Mouse (Mus musculus) left cerebral cortex, postnatal 4 days (tissue): ENCODE measurements at regions not wholly inside any gene's neighbourhood (a gene's known extent, or its start where the extent isn't known, plus 50 kb on each side); places are given as distances from the start of the nearest gene placed in this dataset.
"Not testable (repeated sequence)": the region's sequence is repeated elsewhere in the genome, so short reads cannot be mapped to it uniquely, and the experiment has no call there.

Experiments
- DNase-seq: peaks from one replicate; pipeline ENCODE4 v3.0.0-alpha.2; 2022
- intact Hi-C: fragments of 180-260 bp; cut with DNase I; formaldehyde crosslinking; loops from one replicate; pipeline ENCODE4 v1.15.1; 2025

DNA sequence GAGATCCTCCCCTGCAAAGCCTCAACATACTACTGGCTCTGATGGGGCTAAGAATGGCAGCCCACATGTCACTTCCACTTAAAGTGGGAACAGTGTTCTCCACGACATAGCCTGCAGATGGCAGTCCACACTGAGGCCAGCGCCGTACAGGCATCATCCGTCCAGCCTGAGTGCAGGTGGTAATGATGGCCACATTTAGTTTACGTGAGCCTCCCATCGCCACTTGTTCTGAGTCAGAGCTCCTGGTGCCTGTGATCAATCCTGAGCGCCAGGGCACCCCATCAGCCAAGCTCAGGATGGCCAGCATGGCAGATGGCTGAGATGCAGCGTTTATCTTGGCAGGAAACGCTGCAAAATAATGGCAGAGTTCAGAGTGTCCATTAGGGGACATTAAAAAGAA, 159.6 kb downstream of the Adgrd1 start:
- intact Hi-C loops = no loop called here
- DNase-seq = peak; percentile 62

DNA sequence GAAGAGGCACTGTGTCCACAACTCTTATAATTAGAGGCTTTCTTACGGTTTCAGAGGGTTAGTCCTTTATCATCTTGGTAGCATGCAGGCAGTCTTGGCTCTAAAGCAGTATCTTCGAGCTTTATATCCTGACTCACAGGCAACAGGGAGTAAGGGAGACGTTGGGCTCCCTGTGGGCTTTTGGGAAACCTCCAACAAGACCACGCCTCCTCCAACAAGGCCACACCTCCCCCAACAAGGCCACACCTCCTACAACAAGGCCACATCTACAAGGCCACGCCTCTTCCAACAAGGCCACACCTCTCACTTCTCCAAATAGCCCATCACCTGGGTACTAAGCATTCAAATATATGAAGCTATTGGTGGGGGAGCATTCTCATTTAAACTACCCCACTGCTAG, 160.7 kb downstream of the Adgrd1 start:
- no peak for DNase-seq
- intact Hi-C loops = no loop called here

DNA sequence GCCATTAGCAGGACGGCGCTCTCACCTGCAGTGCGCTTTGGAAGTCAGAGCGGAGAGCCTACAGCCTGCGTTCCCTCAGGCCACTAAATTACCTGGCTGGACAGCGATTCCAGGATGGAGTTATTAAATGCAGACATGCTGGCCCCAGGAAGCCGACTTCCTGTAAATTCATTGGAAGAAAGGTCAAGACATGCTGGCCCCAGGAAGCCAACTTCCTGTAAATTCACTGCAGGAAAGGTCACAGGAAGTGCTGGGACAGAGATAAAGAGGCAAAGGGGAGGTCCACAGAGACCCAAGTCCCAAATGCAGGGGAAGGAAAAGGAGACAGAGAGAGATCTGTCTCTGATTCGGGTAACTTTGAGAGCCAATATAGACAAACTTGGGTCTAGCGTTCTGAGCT, 164.1 kb downstream of the Adgrd1 start:
- DNase-seq = no peak
- intact Hi-C loops = no loop called here

DNA sequence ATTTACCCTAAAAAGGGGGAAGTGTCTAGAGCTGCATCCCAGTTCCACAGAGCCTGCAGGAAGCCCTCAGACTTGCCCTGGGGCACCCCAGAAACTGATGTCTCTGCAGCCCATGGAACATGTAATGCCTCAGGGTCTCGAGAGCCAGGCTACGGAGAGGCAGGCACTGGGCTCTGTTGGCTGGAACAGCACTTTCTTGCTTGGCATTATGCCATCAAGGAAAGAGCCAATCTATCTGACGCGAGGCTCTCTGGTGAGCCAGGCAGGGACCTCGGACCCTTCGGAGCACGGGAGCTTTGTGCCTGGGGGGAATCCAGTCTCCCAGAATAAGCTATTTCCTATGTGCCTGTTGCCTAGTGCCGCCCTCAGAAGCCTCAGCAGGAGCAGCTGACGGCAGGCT, 166.6 kb downstream of the Adgrd1 start:
- intact Hi-C loops = no loop called here
- no peak for DNase-seq

DNA sequence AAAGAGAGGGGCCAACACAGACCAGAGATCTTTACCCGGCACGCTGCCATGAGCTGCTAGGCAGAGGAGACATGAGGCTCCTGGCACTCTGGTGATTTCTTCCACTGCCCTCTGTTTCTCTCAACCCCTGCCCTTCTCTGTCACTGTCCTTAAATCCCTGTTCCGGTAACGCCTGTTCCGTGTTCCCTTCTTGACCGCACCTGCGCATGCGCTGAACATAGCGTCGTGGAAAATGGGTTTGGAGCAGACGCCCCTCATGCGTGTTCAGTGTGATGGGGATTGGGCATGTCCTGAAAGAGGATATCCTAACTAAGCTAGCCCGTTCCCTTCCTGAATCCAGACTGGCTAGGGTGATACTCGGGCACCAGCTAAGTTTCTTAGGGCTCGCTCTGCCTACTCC, 167.8 kb downstream of the Adgrd1 start:
- intact Hi-C loops = no loop called here
- DNase-seq = no peak

DNA sequence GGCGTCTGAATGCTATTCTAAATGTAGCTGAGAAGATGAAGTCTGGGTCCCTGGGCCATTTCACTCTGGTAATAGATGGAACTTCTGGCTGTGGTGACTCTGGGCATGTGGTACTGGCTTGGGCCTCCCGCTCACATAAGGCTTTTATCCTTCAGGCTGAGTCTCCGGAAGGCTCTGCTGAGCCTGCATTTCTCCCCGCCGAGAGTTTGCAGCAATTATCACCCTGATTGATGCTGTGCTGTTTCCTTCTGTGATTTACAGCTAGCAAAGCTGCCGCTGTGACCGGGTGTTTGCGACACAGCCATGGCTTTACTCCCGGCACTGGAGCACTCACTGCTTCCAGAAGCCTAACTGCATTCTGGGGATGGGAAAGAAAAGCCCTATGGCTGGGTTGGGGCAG, 171.9 kb downstream of the Adgrd1 start:
- no peak for DNase-seq
- intact Hi-C loops = no loop called here

DNA sequence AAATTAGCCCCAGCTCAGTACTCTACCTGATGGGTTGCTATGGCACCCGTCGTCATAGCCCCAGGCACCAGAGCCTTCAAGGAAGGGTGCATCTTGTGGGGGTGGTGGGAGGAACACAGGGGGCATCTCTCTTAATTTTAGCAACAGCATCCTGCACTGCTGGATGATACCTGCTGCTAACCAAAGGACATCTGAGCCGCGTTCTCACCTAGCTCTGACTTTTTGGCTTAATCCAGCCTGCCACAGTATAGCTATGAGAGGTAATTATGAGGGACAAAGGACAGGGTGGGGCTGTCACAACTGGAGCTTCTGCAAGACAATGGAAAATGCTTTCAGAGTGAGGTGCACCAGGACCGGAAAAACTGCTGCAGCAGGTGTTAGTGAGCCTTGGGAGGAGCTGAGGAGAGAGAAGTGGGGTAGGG, 173.5 kb downstream of the Adgrd1 start:
- intact Hi-C loops = no loop called here
- no peak for DNase-seq

DNA sequence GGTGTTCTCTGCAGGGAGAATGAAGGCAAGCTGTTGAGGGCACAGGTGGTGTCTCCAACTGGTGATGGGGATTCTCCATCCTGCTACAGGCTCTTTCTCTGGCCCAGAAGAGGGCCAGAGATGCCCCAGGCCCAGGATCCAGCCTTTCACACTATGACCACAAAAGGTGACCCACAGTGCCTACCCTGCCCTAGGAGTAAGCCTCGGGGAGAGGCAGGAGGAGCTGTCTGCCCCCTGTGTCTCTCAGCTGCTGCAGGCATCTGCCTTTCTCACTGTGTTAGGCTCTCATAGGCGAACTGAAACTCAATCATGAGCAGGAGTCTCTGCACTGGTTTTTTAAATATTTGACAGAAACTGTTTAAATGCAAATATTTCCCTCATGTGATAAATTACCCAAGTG, 184.9 kb downstream of the Adgrd1 start:
- intact Hi-C loops = no loop called here

DNA sequence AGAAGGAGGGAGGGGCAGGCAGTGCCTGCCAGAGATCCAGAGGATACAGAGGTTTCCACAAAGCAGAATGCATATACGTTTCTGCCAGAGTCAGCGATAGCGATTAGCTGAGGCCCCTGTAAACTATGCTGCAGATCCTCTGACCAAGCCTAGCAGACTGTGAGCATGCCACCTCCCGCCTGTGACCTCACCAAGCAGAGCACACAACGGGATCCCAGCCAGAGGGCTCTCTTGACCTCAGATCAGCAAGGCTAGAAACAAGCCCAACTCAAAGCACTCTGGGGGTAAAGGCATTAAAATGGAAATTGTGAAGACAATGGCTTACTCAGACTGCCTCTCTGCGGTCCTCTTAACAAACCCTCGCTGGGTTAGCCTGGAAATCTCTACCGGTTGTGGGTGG, 185.6 kb downstream of the Adgrd1 start:
- no peak for DNase-seq
- intact Hi-C loops = no loop called here

More for the DNA sequence above, 184.9 kb downstream of the Adgrd1 start:
- DNase-seq = no peak

DNA sequence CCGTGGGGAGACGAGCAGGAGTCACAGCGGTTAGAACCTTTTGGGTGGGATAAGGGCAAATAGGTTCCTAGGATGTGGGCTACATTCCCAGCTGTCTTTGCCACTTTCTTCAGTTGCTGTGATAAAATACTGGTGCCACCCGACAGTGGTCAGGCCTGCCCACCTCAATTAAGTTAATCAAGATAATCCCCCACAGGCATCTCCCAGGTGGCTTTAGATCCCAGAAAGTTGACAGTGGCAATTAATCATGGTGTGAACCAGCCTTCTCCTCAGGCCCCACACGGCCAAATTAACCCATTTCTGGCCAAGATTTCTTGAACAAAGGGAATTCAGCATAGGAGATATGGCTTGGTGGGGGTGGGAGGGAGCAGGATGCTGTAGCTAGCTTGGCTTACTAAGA, 186.3 kb downstream of the Adgrd1 start:
- intact Hi-C loops = no loop called here
- no peak for DNase-seq

DNA sequence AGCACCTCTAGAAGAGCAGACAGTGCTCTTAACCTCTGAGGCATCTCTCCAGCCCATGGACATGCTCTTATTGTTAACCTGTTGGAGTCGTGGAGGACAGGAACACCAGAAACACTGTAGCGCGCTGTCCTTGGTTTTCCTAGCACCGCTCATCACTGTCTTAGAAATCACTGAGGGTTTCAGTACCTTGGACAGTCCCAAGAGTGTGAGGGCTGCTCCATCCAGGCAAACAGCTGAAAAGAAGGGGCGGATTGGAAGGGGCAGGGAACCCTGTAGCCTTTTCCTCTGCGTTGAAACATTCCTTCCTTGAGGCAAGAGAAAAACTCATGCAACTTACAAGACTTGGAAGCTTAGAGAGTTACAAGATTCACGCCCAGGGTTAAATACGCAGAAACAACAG, 190.9 kb downstream of the Adgrd1 start:
- intact Hi-C loops = no loop called here
- DNase-seq = no peak

DNA sequence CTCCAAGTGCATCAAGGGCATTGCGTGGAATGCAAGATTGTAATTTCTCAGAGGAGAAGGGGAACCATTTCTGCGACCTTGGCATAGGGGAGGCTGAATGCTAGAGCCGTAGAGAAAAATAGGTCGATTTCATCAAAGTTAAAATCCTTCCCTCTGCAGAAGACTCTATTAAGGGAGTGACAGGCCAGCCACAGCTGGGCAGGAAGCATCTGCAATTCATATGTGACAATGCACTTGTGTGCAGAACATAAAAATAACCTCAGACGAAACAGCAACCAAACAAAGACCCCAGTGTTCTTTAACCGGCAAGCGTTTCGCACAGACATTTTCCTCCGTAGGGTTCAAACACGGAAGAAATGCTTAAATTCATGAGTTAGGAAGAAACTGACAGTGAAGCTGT, 196.3 kb downstream of the Adgrd1 start:
- DNase-seq, intact Hi-C loops: not testable (repeated sequence)

DNA sequence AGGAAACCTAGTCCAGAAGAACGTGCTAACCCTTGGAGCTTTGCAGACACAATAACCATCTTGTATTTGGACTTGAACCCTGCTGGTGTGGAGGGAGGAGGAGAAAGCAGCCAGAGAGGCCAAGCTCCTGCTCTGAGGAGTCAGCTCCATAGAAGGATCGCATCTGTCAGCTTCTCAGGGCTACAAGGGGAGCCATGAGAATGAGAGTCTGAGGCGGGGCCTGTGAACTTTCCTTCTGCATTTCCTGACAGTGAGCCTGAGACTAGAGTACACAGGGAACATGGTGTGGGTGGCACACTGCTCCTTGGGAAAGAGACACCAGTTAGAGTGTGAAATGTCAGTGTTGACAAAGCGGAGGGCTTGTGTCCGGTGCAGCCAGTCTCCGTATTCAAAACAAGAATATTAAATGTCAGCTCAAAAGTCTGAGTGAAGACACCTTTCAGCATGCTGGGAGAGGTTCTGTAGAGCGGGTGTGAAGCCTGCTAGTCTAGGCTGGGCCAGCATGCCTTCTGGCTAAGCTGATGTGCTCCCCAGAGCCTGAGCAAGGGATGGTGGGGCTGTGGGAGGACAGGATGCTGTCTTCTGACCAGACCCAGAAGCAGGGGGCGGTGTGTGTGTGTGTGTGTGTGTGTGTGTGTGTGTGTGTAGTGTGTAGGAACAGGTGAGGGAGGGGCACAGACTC, 198.5 kb downstream of the Adgrd1 start:
- DNase-seq, intact Hi-C loops: not testable (repeated sequence)

DNA sequence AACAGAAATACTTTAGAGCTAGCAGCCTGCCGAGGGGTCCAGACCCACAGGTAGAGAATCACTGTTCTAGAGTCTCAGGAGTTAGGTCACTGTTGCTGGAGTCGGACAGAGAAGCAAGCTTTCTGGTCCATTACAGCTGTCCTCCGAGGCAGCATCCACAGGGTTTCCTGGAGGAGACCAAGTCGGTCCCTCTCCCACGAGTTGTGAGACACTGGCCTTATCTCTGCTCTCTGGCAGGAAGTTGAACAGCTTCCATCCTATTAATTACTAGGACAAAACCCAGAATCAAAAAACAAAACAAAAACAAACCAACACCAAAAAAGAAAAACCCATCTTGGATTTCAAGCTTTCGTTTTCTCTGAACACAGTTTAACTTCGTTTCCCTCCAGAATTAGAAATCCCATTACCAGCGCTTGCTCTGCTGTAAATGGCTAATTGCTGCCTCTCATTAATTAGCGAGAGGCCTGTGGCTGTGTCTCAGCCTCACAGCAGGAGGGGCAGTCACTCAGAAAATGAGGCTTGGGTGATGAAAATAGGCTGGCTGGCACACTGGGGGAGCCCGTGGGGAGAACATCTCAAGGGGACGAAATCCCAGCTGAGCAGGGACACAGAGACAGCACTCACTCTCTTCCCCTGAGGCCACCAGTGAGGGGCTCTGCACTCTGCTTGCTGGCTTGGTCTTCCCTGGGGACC, 201.3 kb downstream of the Adgrd1 start:
- DNase-seq = peak; percentile 13
- intact Hi-C loops = no loop called here

DNA sequence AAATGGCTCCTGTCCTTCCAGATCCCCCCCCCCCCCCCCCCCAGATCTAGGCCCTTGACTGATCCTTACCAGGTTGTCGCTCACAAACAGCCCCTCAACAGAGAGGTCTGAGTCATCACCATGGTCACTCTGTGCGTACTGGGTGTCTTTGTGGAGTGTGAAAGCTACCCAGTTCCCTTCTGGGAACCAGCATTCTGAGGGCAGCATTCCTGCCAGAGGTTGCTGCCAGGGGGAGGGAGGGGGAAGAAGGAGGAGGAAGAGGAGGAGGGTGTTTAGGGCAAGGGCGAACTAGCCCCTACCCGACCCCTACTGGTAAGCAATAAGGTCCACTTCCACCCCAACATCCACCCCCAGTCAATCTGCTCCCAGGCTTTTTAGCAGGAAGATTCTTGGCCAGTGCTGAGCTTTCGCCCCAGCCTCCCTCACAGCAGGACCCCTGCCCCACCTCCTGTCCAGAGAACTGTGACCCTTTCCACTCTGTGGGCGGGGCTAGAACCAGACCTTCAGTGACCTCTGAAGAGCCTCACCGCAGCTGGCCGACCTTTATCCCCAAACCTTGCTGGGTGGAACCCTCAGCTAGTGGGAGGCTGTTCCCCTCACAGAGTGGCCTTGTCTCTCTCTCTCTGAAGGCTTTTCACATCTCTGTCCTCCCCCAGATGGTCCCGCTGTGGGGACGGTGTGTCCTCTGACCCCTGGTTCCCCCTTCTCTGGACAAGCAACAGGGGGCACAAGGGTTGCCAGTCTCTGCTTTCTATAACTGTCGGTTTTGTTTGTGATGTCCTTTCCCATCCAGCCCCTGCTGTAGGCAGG, 202.2 kb upstream of the Sfswap start:
- intact Hi-C loops = no loop called here
- no peak for DNase-seq

DNA sequence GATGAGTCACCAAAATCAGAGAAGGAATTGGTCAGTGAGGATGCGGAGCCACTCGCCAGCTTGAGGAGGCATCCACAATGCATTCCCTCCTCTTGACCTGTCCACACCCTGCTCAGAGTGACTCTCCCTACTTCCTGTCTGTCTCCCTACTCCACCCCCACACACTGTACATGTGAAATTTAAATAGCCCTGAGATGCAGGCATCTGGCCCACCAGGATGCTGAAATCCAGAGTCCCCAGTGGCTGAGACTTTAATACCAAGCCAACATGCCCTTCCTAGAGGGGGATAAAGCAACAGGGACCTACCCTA, 201.6 kb upstream of the Sfswap start:
- DNase-seq = no peak
- intact Hi-C loops = no loop called here

DNA sequence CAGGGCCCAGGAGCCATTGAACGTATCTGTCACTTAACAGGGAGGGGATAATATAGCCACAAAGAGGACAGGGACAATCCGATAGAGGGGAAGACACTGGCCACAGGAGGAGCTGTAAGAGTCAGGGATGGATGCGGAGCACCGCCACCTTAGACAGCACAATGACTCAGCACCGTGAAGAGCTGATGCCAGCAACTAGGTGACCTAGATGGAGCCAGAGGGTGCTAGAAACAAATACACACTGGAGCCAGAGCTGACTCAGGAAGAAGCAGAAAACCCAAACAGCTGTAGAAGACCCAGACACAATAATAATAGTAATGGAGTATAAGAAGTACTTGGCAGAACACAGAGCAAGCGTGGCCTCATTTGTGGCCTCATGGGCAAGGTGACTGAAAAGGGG, 200.6 kb upstream of the Sfswap start:
- intact Hi-C loops = no loop called here
- DNase-seq = no peak

DNA sequence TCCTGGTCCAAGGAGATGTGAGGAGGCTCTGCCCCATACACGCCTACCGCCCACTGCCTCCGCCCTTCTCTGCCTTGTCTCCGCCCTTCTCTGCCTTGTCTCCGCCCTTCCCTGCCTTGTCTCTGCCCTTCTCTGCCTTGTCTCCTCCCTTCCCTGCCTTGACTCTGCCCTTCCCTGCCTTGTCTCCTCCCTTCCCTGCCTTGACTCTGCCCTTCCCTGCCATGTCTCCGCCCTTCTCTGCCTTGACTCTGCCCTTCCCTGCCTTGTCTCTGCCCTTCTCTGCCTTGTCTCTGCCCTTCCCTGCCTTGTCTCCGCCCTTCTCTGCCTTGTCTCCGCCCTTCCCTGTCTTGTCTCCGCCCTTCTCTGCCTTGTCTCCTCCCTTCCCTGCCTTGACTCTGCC, 185.4 kb upstream of the Sfswap start:
- DNase-seq = no peak
- intact Hi-C loops = no loop called here

DNA sequence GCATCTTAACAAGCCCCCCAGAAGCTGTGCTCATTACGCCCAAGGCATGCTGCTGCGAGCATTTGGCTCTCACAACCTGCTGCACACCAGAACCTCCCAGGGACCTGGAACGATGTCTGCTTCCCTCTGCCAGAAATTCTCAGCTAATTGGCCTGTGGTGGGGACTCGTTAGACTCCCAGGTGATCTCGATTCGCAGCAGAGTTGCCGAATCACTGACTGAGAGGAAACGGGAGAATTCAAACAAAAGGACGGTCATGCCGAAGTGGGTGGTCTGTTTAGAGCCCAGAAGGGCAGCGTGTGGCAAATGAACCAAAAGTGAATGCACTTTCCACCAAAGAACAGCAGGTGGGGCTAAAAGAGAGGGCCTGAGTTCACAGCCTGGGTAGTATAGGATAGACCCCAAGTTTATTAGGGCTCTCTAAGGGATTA, 169.9 kb upstream of the Sfswap start:
- DNase-seq = peak; percentile 75
- intact Hi-C loops = no loop called here

DNA sequence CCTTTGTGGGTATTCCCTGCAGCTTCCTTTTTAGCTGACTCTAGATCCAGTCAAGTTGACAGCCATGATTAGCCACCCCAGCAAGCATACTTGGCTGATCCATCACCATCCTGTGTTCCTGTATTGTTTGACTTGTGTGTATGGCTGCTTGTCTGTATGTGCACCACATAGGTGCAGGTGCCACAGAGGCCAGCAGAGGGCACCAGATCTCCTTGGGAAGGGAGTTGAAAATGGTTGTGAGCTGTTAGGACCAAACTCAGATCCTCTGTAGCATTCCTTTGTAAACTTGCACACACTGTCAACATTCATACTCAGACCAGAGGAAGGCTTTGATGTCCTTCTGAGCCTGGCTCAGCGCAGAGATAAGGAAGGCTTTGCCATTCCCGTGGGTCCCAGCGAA, 169.0 kb upstream of the Sfswap start:
- intact Hi-C loops = no loop called here
- DNase-seq = no peak

DNA sequence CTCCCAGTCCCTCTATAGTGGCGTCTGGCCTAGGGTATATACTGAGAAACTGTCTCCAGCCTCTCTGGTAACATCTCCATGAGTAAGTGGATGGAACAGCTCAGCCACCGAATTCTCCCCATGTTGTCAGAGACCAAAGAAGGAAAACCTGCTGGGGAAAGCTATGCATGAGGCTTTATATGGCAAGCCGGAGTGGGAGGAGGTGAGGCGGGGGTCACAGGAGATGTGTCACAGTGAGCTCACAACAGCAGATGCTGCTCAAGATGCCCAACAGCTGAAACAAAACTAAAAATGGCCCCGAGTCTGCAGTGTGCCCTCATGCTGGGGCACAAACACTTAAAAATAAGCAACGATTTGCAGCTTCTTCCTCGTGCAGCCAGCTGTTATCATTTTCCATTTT, 162.5 kb upstream of the Sfswap start:
- intact Hi-C loops = no loop called here

DNA sequence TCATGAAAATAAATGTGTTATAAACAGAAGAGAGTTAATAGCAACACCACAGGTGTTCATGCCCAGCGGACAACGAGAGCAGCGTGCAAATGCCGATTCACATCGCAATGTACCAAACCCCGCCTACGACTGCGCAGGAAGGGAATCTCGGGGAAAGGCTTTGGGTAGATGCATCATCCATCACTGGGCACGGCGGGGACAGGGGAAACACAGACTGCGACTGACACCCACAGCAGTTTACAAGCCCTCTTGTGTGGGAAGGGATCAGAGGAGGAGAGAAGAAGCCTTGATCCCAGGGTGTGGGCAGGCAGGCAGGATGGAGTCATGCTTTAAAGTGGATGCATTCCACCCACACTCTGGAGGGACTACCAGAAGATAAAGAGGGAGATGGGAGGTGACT, 157.0 kb upstream of the Sfswap start:
- intact Hi-C loops = no loop called here
- DNase-seq = no peak

More for the DNA sequence above, 162.5 kb upstream of the Sfswap start:
- no peak for DNase-seq
